Mouse (Mus musculus) ES-E14 (cell line): ENCODE measurements around the gene Rapgef3.

Experiments
- CHD2 ChIP-seq: IDR thresholded peaks from 2 replicates; pipeline ENCODE4 v1.6.1; 2014; ENCODE audit warnings: mild to moderate bottlenecking, low read depth, low read length, inconsistent platforms
- HCFC1 ChIP-seq: IDR thresholded peaks from 2 replicates; pipeline ENCODE4 v1.6.1; 2012; ENCODE audit warnings: low read length, inconsistent platforms, borderline replicate concordance; ENCODE audit not compliant: insufficient read depth
- MAFK ChIP-seq: IDR thresholded peaks from 2 replicates; pipeline ENCODE4 v1.6.1; 2014; ENCODE audit warnings: mild to moderate bottlenecking, low read depth, low read length, inconsistent platforms; ENCODE audit not compliant: insufficient read depth
- ZNF384 ChIP-seq: IDR thresholded peaks from 2 replicates; pipeline ENCODE4 v1.6.1; 2012; ENCODE audit warnings: low read depth, low read length, inconsistent platforms

DNA sequence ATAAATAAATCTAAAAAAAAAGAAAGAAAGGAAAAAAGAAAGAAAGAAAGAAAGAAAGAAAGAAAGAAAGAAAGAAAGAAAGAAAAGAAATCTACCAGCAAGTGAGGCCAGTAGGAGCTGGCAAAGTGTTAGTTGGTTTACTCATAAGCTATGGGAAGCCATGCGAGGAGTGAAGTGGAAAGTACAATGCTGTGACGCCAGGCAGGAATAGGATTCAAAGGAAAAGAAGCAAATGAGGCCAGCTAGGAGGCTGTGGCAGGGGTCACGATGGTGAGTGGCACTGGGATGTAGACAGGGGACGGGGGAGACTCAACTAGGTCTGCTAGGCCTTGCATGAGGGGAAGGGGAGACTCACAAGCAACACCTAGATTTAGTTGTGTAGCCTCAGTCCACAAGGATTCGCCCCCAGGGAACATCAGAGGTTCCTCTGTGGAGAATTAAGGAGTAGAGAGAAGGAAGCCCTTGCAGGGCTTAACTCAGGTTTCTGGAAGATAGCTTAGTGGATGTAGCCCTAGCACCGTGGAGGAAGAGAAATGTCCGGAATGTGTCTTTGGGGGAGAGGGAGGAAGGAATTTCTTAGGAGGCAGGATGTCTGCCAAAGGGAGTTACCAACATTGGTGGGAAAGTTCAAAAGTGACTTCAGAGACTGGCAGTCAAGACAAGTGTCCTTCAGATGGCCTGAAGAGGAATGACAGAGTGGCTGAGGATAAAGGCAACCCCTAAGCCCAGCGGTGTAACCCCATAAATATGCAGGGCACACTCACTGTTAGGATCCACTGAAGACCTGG, 10.7 kb upstream of the Rapgef3 start, which contains the start of gene Slc48a1:
- TF ChIP-seq HCFC1 (no peak), ZNF384 (no peak), CHD2 (no peak), MAFK (no peak)
